Mouse (Mus musculus): ENCODE data around the gene Clca3a1. TPM values are rescaled to one million over a fixed set of nuclear protein-coding genes. Genes with fewer than 3 reads are reported as not detected.

The Clca3a1 gene
- total and polyA plus RNA-seq, 2 experiments = 2.6 to 5.0 TPM

- H3K36me3 ChIP-seq (ENCODE audit: control insufficient read depth, insufficient read depth, low read length) = peaks cover 44% of the 10 kb centered on the region
- H3K4me3 ChIP-seq (ENCODE audit: insufficient read depth, low read depth, low read length) = no peak overlapping the region
- peak; percentile 47 for DNase-seq (ENCODE audit: extremely low read depth, low read depth, low spot score)
- no peak for TF ChIP-seq POLR2A (IDR thresholded peaks at IDR 0.05; ENCODE audit: extremely low read depth, insufficient read depth, low read length)
- peak; percentile 15; the same call in 1 of the 2 replicates for TF ChIP-seq CTCF (IDR thresholded peaks at IDR 0.05; ENCODE audit: low read depth, low read length)
- H3K27me3 ChIP-seq (ENCODE audit: control insufficient read depth, insufficient read depth, low read length) = no peaks in the 10 kb centered on the region
- H3K9ac ChIP-seq (ENCODE audit: low read depth, low read length) = no peak overlapping the region
- H3K79me2 ChIP-seq (ENCODE audit: control insufficient read depth, insufficient read depth, low read length) = no peaks in the 10 kb centered on the region
- WGBS = 51% methylated on average over 3 of the region's 3 CpGs
- H3K4me1 ChIP-seq (ENCODE audit: control insufficient read depth, insufficient read depth, low read length) = no peaks in the 10 kb centered on the region
- no peak overlapping the region for H3K27ac ChIP-seq (replicated peaks; ENCODE audit: insufficient read depth, low read depth, low read length)
These were observed 68.7 kb downstream of the Clca3a1 start for GRCm38 (mm10) chr3:144692052-144692451.

DNA sequence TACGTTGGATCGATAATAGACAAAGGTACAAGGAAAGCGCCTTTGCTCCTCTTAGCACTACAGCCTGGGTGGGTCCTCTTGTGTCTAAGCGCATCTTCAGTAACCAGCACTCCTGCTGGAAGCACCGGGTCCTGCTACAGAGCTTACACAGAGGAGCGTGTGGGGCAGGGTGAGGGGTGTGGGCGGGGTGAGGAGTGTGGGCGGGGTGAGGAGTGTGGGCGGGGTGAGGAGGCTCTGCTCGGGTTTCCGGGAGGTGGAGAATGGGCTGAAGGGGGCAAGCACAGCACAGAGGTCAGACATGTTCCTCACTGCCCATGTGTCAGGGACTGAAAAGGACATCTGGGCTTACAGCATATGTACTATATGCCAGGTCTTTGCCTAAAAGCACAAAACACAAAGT lies 71.5 kb downstream of the Clca3a1 start:
- no peak overlapping the region for H3K4me3 ChIP-seq (ENCODE audit: insufficient read depth, low read depth, low read length)
- H3K27ac ChIP-seq (replicated peaks; ENCODE audit: insufficient read depth, low read depth, low read length) = no peak overlapping the region
- no peak overlapping the region for H3K9ac ChIP-seq (ENCODE audit: low read depth, low read length)
- H3K27me3 ChIP-seq (ENCODE audit: control insufficient read depth, insufficient read depth, low read length) = no peaks in the 10 kb centered on the region
- TF ChIP-seq POLR2A (IDR thresholded peaks at IDR 0.05; ENCODE audit: extremely low read depth, insufficient read depth, low read length) (no peak), CTCF (IDR thresholded peaks at IDR 0.05; ENCODE audit: low read depth, low read length) (no peak)
- H3K36me3 ChIP-seq (ENCODE audit: control insufficient read depth, insufficient read depth, low read length) = peaks cover 29% of the 10 kb centered on the region
- DNase-seq (ENCODE audit: extremely low read depth, low read depth, low spot score) = no peak
- no peaks in the 10 kb centered on the region for H3K79me2 ChIP-seq (ENCODE audit: control insufficient read depth, insufficient read depth, low read length)
- no peaks in the 10 kb centered on the region for H3K4me1 ChIP-seq (ENCODE audit: control insufficient read depth, insufficient read depth, low read length)
- WGBS = 79% methylated on average over 11 of the region's 11 CpGs

DNA sequence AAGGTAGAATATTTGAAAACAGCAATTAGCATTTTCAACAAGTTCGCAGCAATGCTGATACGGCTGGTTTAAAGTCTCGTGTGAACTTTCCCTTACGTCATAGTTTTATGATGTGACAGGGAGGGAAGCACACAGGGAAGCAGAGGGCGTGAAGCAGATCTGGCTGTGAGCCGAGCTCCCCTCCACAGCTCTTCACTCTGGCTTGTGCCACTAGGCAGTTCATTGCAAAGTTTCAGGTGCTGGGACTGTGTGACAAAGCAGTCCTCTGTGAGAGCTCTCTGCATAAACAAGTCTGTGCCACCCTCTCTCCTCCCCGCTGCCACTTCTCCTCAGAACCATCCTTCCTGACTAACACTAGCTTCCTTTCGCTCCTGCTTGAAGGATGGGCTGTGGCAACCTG lies 72.5 kb downstream of the Clca3a1 start:
- Histone ChIP-seq H3K4me1 (ENCODE audit: control insufficient read depth, insufficient read depth, low read length) (no peaks in the 10 kb centered on the region), H3K27ac (replicated peaks; ENCODE audit: insufficient read depth, low read depth, low read length) (no peak overlapping the region), H3K9ac (ENCODE audit: low read depth, low read length) (no peak overlapping the region), H3K36me3 (ENCODE audit: control insufficient read depth, insufficient read depth, low read length) (peaks cover 24% of the 10 kb centered on the region), H3K79me2 (ENCODE audit: control insufficient read depth, insufficient read depth, low read length) (no peaks in the 10 kb centered on the region), H3K27me3 (ENCODE audit: control insufficient read depth, insufficient read depth, low read length) (no peaks in the 10 kb centered on the region), H3K4me3 (ENCODE audit: insufficient read depth, low read depth, low read length) (no peak overlapping the region)
- TF ChIP-seq CTCF (IDR thresholded peaks at IDR 0.05; ENCODE audit: low read depth, low read length) (no peak), POLR2A (IDR thresholded peaks at IDR 0.05; ENCODE audit: extremely low read depth, insufficient read depth, low read length) (no peak)
- 89% methylated on average over 8 of the region's 8 CpGs for WGBS
- DNase-seq (ENCODE audit: extremely low read depth, low read depth, low spot score) = no peak

- Histone ChIP-seq H3K36me3 (ENCODE audit: control insufficient read depth, insufficient read depth, low read length) (peaks cover 20% of the 10 kb centered on the region), H3K4me1 (ENCODE audit: control insufficient read depth, insufficient read depth, low read length) (no peaks in the 10 kb centered on the region), H3K79me2 (ENCODE audit: control insufficient read depth, insufficient read depth, low read length) (no peaks in the 10 kb centered on the region), H3K27ac (replicated peaks; ENCODE audit: insufficient read depth, low read depth, low read length) (no peak overlapping the region), H3K27me3 (ENCODE audit: control insufficient read depth, insufficient read depth, low read length) (no peaks in the 10 kb centered on the region), H3K4me3 (ENCODE audit: insufficient read depth, low read depth, low read length) (no peak overlapping the region), H3K9ac (ENCODE audit: low read depth, low read length) (no peak overlapping the region)
- WGBS = 95% methylated on average over 9 of the region's 9 CpGs
- no peak for TF ChIP-seq CTCF (IDR thresholded peaks at IDR 0.05; ENCODE audit: low read depth, low read length)
- TF ChIP-seq POLR2A (IDR thresholded peaks at IDR 0.05; ENCODE audit: extremely low read depth, insufficient read depth, low read length) = no peak
- no peak for DNase-seq (ENCODE audit: extremely low read depth, low read depth, low spot score)
These were observed 73.2 kb downstream of the Clca3a1 start for GRCm38 (mm10) chr3:144687618-144688017.

DNA sequence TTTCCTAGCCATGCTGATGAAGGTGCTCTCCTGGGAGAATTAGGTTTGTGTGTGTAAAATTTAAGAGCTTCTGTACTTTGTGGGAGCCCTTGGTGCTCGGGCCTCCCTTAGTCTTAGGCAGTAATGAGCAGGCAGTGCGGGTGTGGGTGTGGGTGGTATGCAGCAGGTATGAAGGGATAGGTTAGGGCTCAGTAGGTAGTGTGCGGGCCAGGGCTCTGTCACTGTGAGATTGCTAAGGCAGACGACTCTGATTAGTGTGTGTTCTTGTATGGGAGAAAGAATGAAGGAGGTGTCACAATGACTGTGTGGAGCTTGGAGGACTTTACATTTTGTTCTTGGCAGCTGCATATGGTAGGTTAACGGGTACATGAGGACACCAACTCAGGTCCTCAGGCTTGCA lies 74.6 kb downstream of the Clca3a1 start:
- no peak overlapping the region for H3K4me3 ChIP-seq (ENCODE audit: insufficient read depth, low read depth, low read length)
- H3K4me1 ChIP-seq (ENCODE audit: control insufficient read depth, insufficient read depth, low read length) = no peaks in the 10 kb centered on the region
- no peak overlapping the region for H3K9ac ChIP-seq (ENCODE audit: low read depth, low read length)
- no peak for TF ChIP-seq POLR2A (IDR thresholded peaks at IDR 0.05; ENCODE audit: extremely low read depth, insufficient read depth, low read length)
- TF ChIP-seq CTCF (IDR thresholded peaks at IDR 0.05; ENCODE audit: low read depth, low read length) = no peak
- no peaks in the 10 kb centered on the region for H3K27me3 ChIP-seq (ENCODE audit: control insufficient read depth, insufficient read depth, low read length)
- peaks cover 15% of the 10 kb centered on the region for H3K36me3 ChIP-seq (ENCODE audit: control insufficient read depth, insufficient read depth, low read length)
- DNase-seq (ENCODE audit: extremely low read depth, low read depth, low spot score) = no peak
- H3K79me2 ChIP-seq (ENCODE audit: control insufficient read depth, insufficient read depth, low read length) = no peaks in the 10 kb centered on the region
- H3K27ac ChIP-seq (replicated peaks; ENCODE audit: insufficient read depth, low read depth, low read length) = no peak overlapping the region
- 87% methylated on average over 5 of the region's 5 CpGs for WGBS

GRCm38 (mm10) chr3:144683136-144683814 lies 77.5 kb downstream of the Clca3a1 start:
- no peaks in the 10 kb centered on the region for H3K79me2 ChIP-seq (ENCODE audit: control insufficient read depth, insufficient read depth, low read length)
- DNase-seq (ENCODE audit: extremely low read depth, low read depth, low spot score) = no peak
- WGBS = 89% methylated on average over 12 of the region's 12 CpGs
- H3K4me3 ChIP-seq (ENCODE audit: insufficient read depth, low read depth, low read length) = no peak overlapping the region
- no peak overlapping the region for H3K9ac ChIP-seq (ENCODE audit: low read depth, low read length)
- H3K27me3 ChIP-seq (ENCODE audit: control insufficient read depth, insufficient read depth, low read length) = no peaks in the 10 kb centered on the region
- TF ChIP-seq POLR2A (IDR thresholded peaks at IDR 0.05; ENCODE audit: extremely low read depth, insufficient read depth, low read length) (no peak), CTCF (IDR thresholded peaks at IDR 0.05; ENCODE audit: low read depth, low read length) (no peak)
- H3K4me1 ChIP-seq (ENCODE audit: control insufficient read depth, insufficient read depth, low read length) = no peaks in the 10 kb centered on the region
- peaks cover 3% of the 10 kb centered on the region; the same call in 1 of the 2 replicates for H3K36me3 ChIP-seq (ENCODE audit: control insufficient read depth, insufficient read depth, low read length)
- H3K27ac ChIP-seq (replicated peaks; ENCODE audit: insufficient read depth, low read depth, low read length) = no peak overlapping the region
